Mouse (Mus musculus): Measurements from ENCODE around the gene Erlec1. TPM values are rescaled to one million over a fixed set of nuclear protein-coding genes. Genes with fewer than 3 reads are reported as not detected.
A peak's percentile ranks its signal among the peaks of the same experiment; 100 is the strongest.

The Erlec1 gene
- total RNA-seq (2021): 10 to 100 TPM; 49.4 to 53.7 TPM

GRCm38 (mm10) chr11:30954279-30954725 lies at the start of gene Erlec1:
Gene Erlec1, minus strand, starts transcription at chr11:30954335.
- DNase-seq (ENCODE audit: extremely low spot score in 1 of 2, low spot score in 1 of 2): peak; percentile 82 to 84

GRCm38 (mm10) chr11:31001169-31001908 lies 47.2 kb upstream of the Erlec1 start:
- no peak for DNase-seq (ENCODE audit: extremely low spot score in 1 of 2, low spot score in 1 of 2)

GRCm38 (mm10) chr11:31000028-31000427 lies 45.9 kb upstream of the Erlec1 start:
- no peak for DNase-seq (ENCODE audit: extremely low spot score in 1 of 2, low spot score in 1 of 2)

DNA sequence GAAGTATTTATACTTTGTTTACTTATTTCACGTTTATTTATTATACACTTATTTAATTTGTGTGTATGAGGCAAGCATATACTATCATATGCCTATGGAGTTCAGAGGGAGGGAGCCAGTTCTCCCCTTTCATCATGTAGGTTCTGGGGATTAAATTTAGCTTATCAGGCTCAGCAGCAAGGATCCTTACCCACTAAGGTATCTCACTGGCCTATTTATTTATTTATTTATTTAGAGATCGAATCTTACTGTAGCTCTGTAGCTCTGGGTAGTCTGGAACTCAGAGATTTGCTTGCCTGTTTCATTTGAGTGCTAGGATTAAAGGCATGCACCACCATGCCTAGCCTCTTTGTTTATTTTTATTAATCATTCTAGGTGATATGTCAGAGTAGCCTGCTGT lies 44.6 kb upstream of the Erlec1 start:
- DNase-seq (ENCODE audit: extremely low spot score in 1 of 2, low spot score in 1 of 2): no peak

DNA sequence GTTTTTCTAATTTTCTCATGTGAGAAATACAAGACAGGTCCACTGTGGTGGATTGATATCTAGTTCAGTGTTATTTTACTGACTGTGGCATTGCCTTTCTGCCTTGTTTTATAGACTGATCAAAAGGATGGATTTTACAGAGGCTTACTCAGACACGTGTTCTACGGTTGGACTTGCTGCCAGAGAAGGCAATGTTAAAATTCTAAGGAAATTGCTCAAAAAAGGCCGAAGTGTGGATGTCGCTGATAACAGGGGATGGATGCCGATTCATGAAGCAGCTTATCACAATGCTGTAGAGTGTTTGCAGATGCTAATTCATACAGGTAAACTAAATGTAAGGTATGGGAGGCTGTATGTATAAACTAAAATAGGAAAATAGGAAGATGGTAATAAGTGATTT lies 44.1 kb upstream of the Erlec1 start:
- DNase-seq (ENCODE audit: extremely low spot score in 1 of 2, low spot score in 1 of 2): no peak

DNA sequence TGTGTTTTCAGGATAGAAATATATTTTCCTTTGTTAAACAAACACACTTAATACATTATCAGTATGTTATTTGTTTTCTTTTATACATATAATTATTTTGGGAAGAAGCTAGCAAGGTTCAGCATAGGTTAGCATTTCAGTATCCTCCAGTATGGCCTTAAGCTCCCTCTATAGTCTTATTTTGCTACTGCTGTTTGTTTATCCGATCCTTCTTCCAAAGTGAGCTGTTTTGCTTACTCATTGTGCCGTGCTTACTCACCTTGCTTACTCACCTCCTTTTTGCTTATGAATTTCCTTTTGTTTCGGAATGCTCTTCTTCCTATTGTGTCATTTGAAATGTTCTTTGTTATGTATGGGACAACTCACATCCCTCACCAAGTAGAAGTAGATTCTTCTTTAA lies 42.5 kb upstream of the Erlec1 start:
- no peak for DNase-seq (ENCODE audit: extremely low spot score in 1 of 2, low spot score in 1 of 2)

DNA sequence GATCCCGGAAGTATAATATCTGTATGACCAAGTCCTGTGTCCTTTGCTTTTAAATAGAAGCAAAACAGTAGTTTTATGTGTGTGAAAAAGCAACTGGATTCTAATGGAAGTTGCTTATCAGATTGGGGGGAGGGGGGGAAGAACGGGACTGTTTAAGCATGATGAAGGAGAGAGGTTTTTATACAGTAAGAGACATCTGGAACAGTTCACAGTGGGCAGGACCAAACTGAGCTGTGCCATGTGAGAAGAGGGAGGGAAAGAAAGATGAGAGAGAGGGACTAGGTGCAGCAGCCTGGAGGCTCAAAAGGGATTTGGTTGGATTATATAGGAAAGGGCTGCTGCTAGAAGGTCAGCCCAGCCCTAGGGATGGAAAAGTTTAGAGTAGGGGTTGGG lies 32.5 kb upstream of the Erlec1 start:
- DNase-seq (ENCODE audit: extremely low spot score in 1 of 2, low spot score in 1 of 2): no peak

GRCm38 (mm10) chr11:30985877-30986624 lies 31.9 kb upstream of the Erlec1 start, which contains the start of gene Chac2:
Gene Chac2, minus strand, starts transcription at chr11:30986350.
- DNase-seq (ENCODE audit: extremely low spot score in 1 of 2, low spot score in 1 of 2): peak; percentile 77 to 81

- DNase-seq (ENCODE audit: extremely low spot score in 1 of 2, low spot score in 1 of 2): no peak
Measured at GRCm38 (mm10) chr11:30985237-30985636, 31.1 kb upstream of the Erlec1 start.

GRCm38 (mm10) chr11:30953469-30954154 lies 523 bp downstream of the Erlec1 start:
- peak; percentile 23 to 29 for DNase-seq (ENCODE audit: extremely low spot score in 1 of 2, low spot score in 1 of 2)

DNA sequence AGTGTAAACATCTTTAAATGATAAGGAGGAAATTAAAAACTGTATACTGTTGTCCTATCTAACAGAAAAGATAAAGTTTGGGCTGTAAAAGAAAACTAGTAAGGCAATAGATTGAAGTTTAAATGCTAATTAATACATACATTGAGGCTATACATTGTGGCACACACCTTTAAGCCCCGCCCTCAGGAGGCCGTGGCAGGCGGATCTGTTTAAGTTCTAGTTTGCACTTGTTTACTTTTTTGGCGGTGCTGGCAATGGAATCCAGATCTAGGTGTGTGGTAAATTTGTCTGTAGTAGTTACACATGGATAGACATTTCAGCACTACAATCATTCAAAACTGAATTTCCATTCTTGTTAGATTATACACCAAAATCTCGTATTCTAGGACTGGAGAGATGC lies 1.3 kb downstream of the Erlec1 start:
- DNase-seq (ENCODE audit: extremely low spot score in 1 of 2, low spot score in 1 of 2): no peak

GRCm38 (mm10) chr11:30943522-30943921 lies 10.6 kb downstream of the Erlec1 start:
- no peak for DNase-seq (ENCODE audit: extremely low spot score in 1 of 2, low spot score in 1 of 2)

GRCm38 (mm10) chr11:30928498-30928897 lies 25.6 kb downstream of the Erlec1 start:
- no peak for DNase-seq (ENCODE audit: extremely low spot score in 1 of 2, low spot score in 1 of 2)

- DNase-seq (ENCODE audit: extremely low spot score in 1 of 2, low spot score in 1 of 2): no peak
Measured at GRCm38 (mm10) chr11:30928079-30928478, 26.1 kb downstream of the Erlec1 start.

DNA sequence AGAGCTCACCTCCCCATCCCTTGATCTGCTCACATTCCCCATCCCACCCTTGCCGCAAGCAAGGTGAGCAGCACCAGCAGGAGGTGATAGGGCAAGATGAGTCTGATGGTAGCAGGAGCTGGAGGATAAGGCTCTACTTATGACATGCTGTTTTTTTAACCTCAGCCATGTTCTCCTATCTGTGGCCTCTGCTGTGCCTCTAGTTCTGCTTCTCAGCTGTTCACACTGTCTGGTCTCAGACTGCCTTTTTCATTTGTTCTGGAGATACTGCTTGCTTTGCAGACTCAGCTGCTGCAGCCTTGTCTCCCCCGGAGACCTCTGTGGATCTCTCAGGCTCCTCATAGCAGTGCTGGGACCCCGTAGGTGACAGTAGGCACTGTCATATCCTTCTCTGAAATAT lies 30.9 kb downstream of the Erlec1 start:
- no peak for DNase-seq (ENCODE audit: extremely low spot score in 1 of 2, low spot score in 1 of 2)

DNA sequence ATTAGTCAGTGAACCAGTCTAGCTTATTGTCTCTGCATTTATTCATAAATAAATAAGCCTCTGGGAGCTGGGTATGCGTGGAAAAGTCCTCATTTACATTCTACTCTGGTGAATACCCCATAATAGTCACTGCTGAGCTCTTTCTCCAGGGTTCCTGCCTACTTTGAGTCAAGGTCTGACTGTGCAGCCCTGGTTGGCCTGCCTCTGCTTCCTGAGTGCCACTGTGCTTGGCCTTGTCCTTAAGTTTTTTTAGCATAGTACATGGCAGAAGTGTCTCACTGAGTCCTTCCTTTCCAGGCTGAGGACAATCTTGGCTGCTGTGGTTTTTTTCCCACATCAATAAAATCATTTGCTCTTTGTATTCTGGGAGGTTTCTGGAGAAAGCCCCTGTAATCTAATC lies 33.5 kb downstream of the Erlec1 start:
- DNase-seq (ENCODE audit: extremely low spot score in 1 of 2, low spot score in 1 of 2): no peak

DNA sequence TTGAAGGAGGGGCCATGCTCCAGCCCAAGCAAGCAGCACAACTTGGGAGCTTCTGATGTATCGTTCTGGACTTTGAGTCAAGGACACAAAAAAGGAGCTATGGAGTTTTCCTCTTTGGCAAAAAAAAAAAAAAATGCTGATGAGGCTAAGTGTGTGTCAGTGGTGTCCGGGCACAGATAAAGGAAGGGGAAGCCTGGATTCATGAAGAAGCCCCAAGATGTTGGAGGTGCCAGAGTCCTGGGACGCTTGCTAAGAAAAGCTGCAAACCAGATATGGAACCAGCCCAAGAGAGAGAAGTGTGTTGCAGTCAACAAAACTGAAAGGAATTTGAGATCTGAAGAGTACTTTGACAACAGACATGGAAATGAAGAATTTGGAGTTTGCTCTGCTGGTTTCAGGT lies 41.8 kb downstream of the Erlec1 start:
- DNase-seq (ENCODE audit: extremely low spot score in 1 of 2, low spot score in 1 of 2): no peak

GRCm38 (mm10) chr11:30899312-30899711 lies 54.8 kb downstream of the Erlec1 start:
- DNase-seq (ENCODE audit: extremely low spot score in 1 of 2, low spot score in 1 of 2): no peak

GRCm38 (mm10) chr11:30896201-30896600 lies 57.9 kb downstream of the Erlec1 start:
- DNase-seq (ENCODE audit: extremely low spot score in 1 of 2, low spot score in 1 of 2): no peak

DNA sequence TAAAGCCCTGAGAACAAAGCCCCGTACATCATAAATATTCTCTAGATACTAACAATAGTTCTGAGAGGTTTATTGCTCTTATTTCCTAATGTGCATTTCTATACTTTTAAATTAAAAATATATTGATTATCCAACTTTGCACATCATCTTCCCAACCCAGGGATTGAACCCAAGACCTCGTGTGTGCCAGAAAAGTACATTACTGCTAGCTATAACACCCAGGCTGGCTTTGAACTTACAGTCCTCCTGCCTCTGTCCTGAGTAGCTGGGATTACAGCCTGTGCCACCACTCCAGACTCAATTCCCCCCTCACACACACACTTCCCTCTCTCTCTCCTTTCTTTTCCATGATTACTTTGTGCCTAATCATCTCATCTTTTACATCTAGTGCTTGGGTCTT lies 66.0 kb downstream of the Erlec1 start:
- DNase-seq (ENCODE audit: extremely low spot score in 1 of 2, low spot score in 1 of 2): no peak

DNA sequence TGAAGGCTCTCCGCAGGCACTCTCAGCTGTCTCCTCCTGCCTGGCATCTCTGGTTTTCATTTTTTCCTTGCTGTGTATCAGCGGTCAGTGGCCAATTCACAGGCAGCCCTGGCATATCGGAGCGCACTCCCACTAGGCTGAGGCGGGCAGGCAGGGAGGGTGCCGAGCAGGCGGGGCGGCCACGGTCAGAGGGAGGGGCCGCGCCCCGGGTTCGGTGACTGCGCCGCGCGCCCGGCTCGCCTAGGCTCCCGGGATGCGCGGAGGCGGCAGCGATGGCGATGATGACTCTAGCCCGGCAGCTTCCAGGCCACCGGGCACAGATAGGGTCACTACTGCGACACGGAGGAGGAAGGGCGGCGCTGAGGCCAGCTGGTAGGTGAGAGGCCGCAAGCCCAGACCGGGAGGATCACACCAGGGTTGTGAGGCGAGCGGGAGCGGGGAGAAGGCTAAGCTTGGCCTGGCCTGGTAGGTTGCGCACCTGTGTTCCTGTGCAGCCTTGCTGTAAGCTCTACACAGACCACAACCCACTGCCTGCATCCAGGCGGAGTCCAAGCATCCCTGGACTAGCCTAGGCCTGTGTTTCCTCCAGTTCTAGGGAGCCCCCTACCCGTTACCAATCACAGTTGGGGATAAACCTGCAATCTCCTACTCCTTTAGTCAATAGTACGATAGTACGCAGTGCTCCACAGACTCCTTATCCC lies 68.8 kb downstream of the Erlec1 start, which contains the start of the genes Gpr75 and Asb3:
Gpr75 (plus strand) TSS at position 188 of the 701 bp plus-strand sequence.
Asb3 (plus strand) TSS at position 246 of the 701 bp plus-strand sequence.
- peak; percentile 55 to 66 for DNase-seq (ENCODE audit: extremely low spot score in 1 of 2, low spot score in 1 of 2)

All from layer of hippocampus, postnatal 25 days (tissue).